Mouse (Mus musculus) CH12.LX (cell line): Measurements from ENCODE around the gene 2210408I21Rik. TPM values are rescaled to one million over a fixed set of nuclear protein-coding genes. Genes with fewer than 3 reads are reported as not detected.

ENCODE experiments used
- DNase-seq: peaks from one replicate; pipeline ENCODE4 v3.0.0-alpha.2; 2013; ENCODE audit errors: extremely low read depth
- H3K27ac ChIP-seq: 2 replicates; pipeline ENCODE4 v1.5.1; 2012; ENCODE audit warnings: low read depth, mild to moderate bottlenecking, control low read depth, moderate library complexity; ENCODE audit not compliant: insufficient read depth
- H3K27me3 ChIP-seq: replicated peaks from 2 replicates; pipeline ENCODE3; 2012; ENCODE audit warnings: inconsistent platforms
- H3K36me3 ChIP-seq, 2 experiments: replicated peaks in 1 of 2; 2 replicates each; pipeline versions ENCODE3 to v1.6.1; 2012; ENCODE audit warnings: inconsistent platforms in 1 of 2, low read length in 1 of 2, mild to moderate bottlenecking in 1 of 2, mixed read lengths in 1 of 2, moderate library complexity in 1 of 2; ENCODE audit not compliant: control insufficient read depth in 1 of 2, insufficient read depth in 1 of 2
- H3K4me1 ChIP-seq, 2 experiments: 2 replicates each; pipeline ENCODE4 v1.6.1; 2012; ENCODE audit warnings: inconsistent platforms in 1 of 2, moderate library complexity in 1 of 2; ENCODE audit not compliant: insufficient read depth in 2 of 2, control insufficient read depth in 1 of 2
- H3K4me2 ChIP-seq: 2 replicates; pipeline ENCODE4 v1.6.1; 2012; ENCODE audit warnings: low read depth, mild to moderate bottlenecking, control low read depth; ENCODE audit not compliant: poor library complexity, insufficient read depth, severe bottlenecking
- H3K4me3 ChIP-seq, 3 experiments: fragments of 150-350 bp in 1 of 3; sonication (generic) in 1 of 3; replicated peaks in 1 of 3; 2 replicates each; pipeline versions ENCODE3 to v1.5.1; 2011 to 2012; ENCODE audit warnings: low read depth in 2 of 3, low read length in 2 of 3, mild to moderate bottlenecking in 2 of 3, moderate library complexity in 2 of 3, control low read depth in 1 of 3, improper control_type of control experiment in 1 of 3, inconsistent platforms in 1 of 3, mixed read lengths in 1 of 3; ENCODE audit not compliant: poor library complexity in 1 of 3
- H3K79me2 ChIP-seq: replicated peaks from 2 replicates; pipeline ENCODE4 v1.6.1; 2012; ENCODE audit warnings: mild to moderate bottlenecking, moderate library complexity; ENCODE audit not compliant: control insufficient read depth, poor library complexity, insufficient read depth, severe bottlenecking; ENCODE audit errors: extremely low read depth
- H3K9ac ChIP-seq: 2 replicates; pipeline ENCODE4 v1.6.1; 2012; ENCODE audit warnings: low read depth, mild to moderate bottlenecking, control low read depth, moderate library complexity; ENCODE audit not compliant: insufficient read depth
- H3K9me3 ChIP-seq: replicated peaks from 2 replicates; pipeline ENCODE3; 2012; ENCODE audit warnings: low read length, inconsistent platforms, mixed read lengths
- CTCF ChIP-seq, 2 experiments: IDR thresholded peaks in 1 of 2; conservative IDR thresholded peaks in 1 of 2; 2 replicates each; pipeline ENCODE4 v1.5.1; 2011 to 2012; ENCODE audit warnings: low read depth in 2 of 2, low read length in 2 of 2, improper control_type of control experiment in 1 of 2, inconsistent platforms in 1 of 2, mild to moderate bottlenecking in 1 of 2, moderate library complexity in 1 of 2
- E2F4 ChIP-seq: IDR thresholded peaks from 2 replicates; pipeline ENCODE4 v1.6.1; 2011; ENCODE audit warnings: low read depth, low read length, improper control_type of control experiment; ENCODE audit not compliant: insufficient replicate concordance
- ELF1 ChIP-seq: IDR thresholded peaks from 2 replicates; pipeline ENCODE4 v1.6.1; 2014; ENCODE audit warnings: low read depth, mild to moderate bottlenecking, inconsistent platforms, low read length, improper control_type of control experiment
- EP300 ChIP-seq: IDR thresholded peaks from 2 replicates; pipeline ENCODE4 v1.6.1; 2011; ENCODE audit warnings: low read length, improper control_type of control experiment
- ETS1 ChIP-seq: conservative IDR thresholded peaks from 2 replicates; pipeline ENCODE4 v1.6.1; 2012; ENCODE audit warnings: low read depth, mild to moderate bottlenecking, inconsistent platforms, low read length, improper control_type of control experiment, moderate library complexity
- GABPA ChIP-seq: IDR thresholded peaks from 2 replicates; pipeline ENCODE4 v1.6.1; 2012; ENCODE audit warnings: low read depth, low read length, improper control_type of control experiment, inconsistent platforms; ENCODE audit not compliant: insufficient replicate concordance
- HCFC1 ChIP-seq: IDR thresholded peaks from 2 replicates; pipeline ENCODE4 v1.6.1; 2012; ENCODE audit warnings: low read depth, mild to moderate bottlenecking, inconsistent platforms, low read length, improper control_type of control experiment
- JUND ChIP-seq: conservative IDR thresholded peaks from 2 replicates; pipeline ENCODE4 v1.6.1; 2011; ENCODE audit warnings: low read depth, low read length, improper control_type of control experiment
- KAT2A ChIP-seq: IDR thresholded peaks from 2 replicates; pipeline ENCODE4 v1.6.1; 2012; ENCODE audit warnings: low read length, improper control_type of control experiment, inconsistent platforms; ENCODE audit not compliant: insufficient replicate concordance
- NELFE ChIP-seq: IDR thresholded peaks from 2 replicates; pipeline ENCODE4 v1.6.1; 2011; ENCODE audit warnings: low read depth, low read length, improper control_type of control experiment
- POLR2A ChIP-seq: IDR thresholded peaks from 2 replicates; pipeline ENCODE4 v1.6.1; 2011; ENCODE audit warnings: low read depth, mild to moderate bottlenecking, improper control_type of control experiment, low read length
- RAD21 ChIP-seq: IDR thresholded peaks from 2 replicates; pipeline ENCODE4 v1.6.1; 2011; ENCODE audit warnings: low read depth, mild to moderate bottlenecking, low read length, improper control_type of control experiment, moderate library complexity
- SIN3A ChIP-seq: IDR thresholded peaks from 2 replicates; pipeline ENCODE4 v1.6.1; 2012; ENCODE audit warnings: low read length, improper control_type of control experiment, inconsistent platforms
- SMC3 ChIP-seq: IDR thresholded peaks from 2 replicates; pipeline ENCODE4 v1.6.1; 2011; ENCODE audit warnings: low read depth, low read length, improper control_type of control experiment
- UBTF ChIP-seq: IDR thresholded peaks from 2 replicates; pipeline ENCODE4 v1.6.1; 2012; ENCODE audit warnings: low read depth, mild to moderate bottlenecking, inconsistent platforms, low read length, improper control_type of control experiment, moderate library complexity
- ZC3H11A ChIP-seq: IDR thresholded peaks from 2 replicates; pipeline ENCODE4 v1.6.1; 2012; ENCODE audit warnings: low read depth, mild to moderate bottlenecking, inconsistent platforms, low read length, improper control_type of control experiment
- ZKSCAN1 ChIP-seq: IDR thresholded peaks from 2 replicates; pipeline ENCODE4 v1.6.1; 2012; ENCODE audit warnings: low read depth, inconsistent platforms, low read length, improper control_type of control experiment, borderline replicate concordance
- dilution Hi-C: fragments of 300-500 bp; cut with MboI; formaldehyde crosslinking; loops from 2 replicates; pipeline ENCODE4 v1.14.3; 2020; ENCODE audit warnings: low sequenced_read_pairs; ENCODE audit not compliant: extremely low pct_unique_long_range_greater_than_20kb, extremely low pct_ligation_motif_present
- in situ Hi-C: fragments of 300-500 bp; cut with MboI; formaldehyde crosslinking; loops from 3 replicates; pipeline ENCODE4 v1.14.3; 2019; ENCODE audit warnings: low sequenced_read_pairs, low pct_ligation_motif_present, low pct_unique_long_range_greater_than_20kb, mixed read lengths
- polyA plus RNA-seq: library from polyadenylated mRNA; unstranded; fragments of >175 nt; gene quantifications from 2 replicates; pipeline ENCODE4 v1.2.1, GENCODE M21; 2012; ENCODE audit warnings: low read depth; ENCODE audit not compliant: insufficient read length
- total RNA-seq, 2 experiments: library from RNA; depleted of rRNA; stranded (reverse); fragments of 300-350 nt in 1 of 2; fragments of >200 nt in 1 of 2; gene quantifications; 2 replicates each; pipeline ENCODE4 v1.2.3; 2012 to 2014

Gene 2210408I21Rik
- total and polyA plus RNA-seq, 3 experiments: 5.6 to 14.7 (median 7.7) TPM

DNA sequence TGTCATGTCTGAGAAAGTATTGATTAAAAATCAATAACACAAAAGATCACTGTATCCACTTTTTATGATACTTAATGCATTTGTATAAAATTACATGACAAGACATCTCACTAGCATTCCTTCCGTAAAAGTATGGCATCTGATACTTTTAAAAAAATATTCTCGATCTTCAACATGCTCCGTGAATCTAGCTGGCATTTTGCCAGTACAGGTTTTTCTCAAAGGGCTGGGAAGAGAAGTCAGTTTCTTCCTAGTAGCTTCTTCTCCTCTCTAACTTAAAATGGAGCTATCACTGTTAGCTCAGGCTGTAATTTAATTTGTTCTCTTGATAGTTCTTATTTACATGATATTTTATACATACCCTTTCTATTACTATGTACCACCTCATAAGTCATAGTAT is 263.1 kb downstream of the 2210408I21Rik start:
- TF ChIP-seq ELF1: no peak
- Histone ChIP-seq H3K9ac (no peak overlapping the region), H3K27me3 (no peaks in the 10 kb centered on the region), H3K4me2 (no peak overlapping the region), H3K36me3 (no peaks in the 10 kb centered on the region), H3K4me3 (no peak overlapping the region), H3K4me1 (0 out of 4 replicates have a peak, but pooled peaks cover 2 to 3% of the 10 kb centered on the region in 2 experiments), H3K27ac (no peak overlapping the region), H3K79me2 (no peaks in the 10 kb centered on the region), H3K9me3 (no peaks in the 10 kb centered on the region)
- DNase-seq: no peak
- dilution Hi-C loops: no loop called here
- in situ Hi-C loops: no loop called here

- dilution Hi-C loops: no loop called here
Measured at GRCm38 (mm10) chr13:77400762-77401161, 265.4 kb downstream of the 2210408I21Rik start.

DNA sequence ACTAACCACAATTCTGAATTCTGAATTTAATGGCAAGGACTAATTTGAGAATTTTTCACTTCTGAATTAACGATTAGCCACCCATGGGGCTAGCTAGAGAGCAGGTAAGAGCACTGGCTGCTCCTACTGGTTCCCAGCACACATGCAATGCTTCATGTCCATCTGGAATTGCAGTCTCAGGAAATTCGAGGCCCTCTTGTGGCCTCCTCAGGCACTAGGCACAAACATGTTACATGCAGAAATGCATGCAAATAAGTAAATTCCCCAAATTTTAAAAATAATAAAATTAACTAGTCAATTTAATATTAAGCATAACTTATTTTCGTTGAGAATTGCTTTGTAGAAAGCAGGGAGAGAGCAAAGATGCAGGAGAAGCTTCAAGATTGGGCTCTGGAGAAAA is 273.2 kb downstream of the 2210408I21Rik start:
- in situ Hi-C loops: no loop called here
- DNase-seq: no peak
- H3K27me3 ChIP-seq: no peaks in the 10 kb centered on the region
- TF ChIP-seq HCFC1 (no peak), SMC3 (peak; percentile 15), CTCF (conservative IDR thresholded peaks at IDR 0.05 in 1 of 2, IDR thresholded peaks at IDR 0.05 in 1 of 2; ENCODE audit: low read depth in 2 of 2, low read length in 2 of 2) (peak in 1 of 2 experiments; percentile 39; a peak in 2 of 4 replicates)
- H3K9me3 ChIP-seq: no peaks in the 10 kb centered on the region
- no peaks in the 10 kb centered on the region for H3K4me1 ChIP-seq
- H3K4me3 ChIP-seq: no peak overlapping the region
- H3K9ac ChIP-seq: no peak overlapping the region
- H3K27ac ChIP-seq: no peak overlapping the region
- no peaks in the 10 kb centered on the region for H3K36me3 ChIP-seq
- H3K79me2 ChIP-seq: no peaks in the 10 kb centered on the region
- dilution Hi-C loops: no loop called here
- no peak overlapping the region for H3K4me2 ChIP-seq

More at GRCm38 (mm10) chr13:77400762-77401161, 265.4 kb downstream of the 2210408I21Rik start:
- Histone ChIP-seq H3K4me1 (no peaks in the 10 kb centered on the region), H3K4me3 (no peak overlapping the region), H3K9me3 (no peaks in the 10 kb centered on the region), H3K9ac (no peak overlapping the region), H3K27me3 (no peaks in the 10 kb centered on the region), H3K79me2 (no peaks in the 10 kb centered on the region), H3K27ac (no peak overlapping the region), H3K4me2 (no peak overlapping the region), H3K36me3 (no peaks in the 10 kb centered on the region)
- in situ Hi-C loops: no loop called here
- TF ChIP-seq SIN3A (no peak), RAD21 (no peak; the same call in none of the 2 replicates), ELF1 (no peak), E2F4 (no peak), EP300 (no peak), POLR2A (no peak), NELFE (no peak), SMC3 (no peak), ZKSCAN1 (no peak), UBTF (no peak), GABPA (no peak), JUND (no peak), KAT2A (no peak), ETS1 (no peak), ZC3H11A (no peak)
- no peak for DNase-seq
